Mouse (Mus musculus): ENCODE measurements at regions not wholly inside any gene's neighbourhood (a gene's known extent, or its start where the extent isn't known, plus 50 kb on each side); places are given as distances from the start of the nearest gene placed in this dataset.

GRCm38 (mm10) chr12:88530450-88531143, 170.2 kb downstream of the Adck1 start:
- DNase-seq (ENCODE audit: low read depth, low spot score) = no peak

GRCm38 (mm10) chr12:88532261-88532973, 172.1 kb downstream of the Adck1 start:
- DNase-seq (ENCODE audit: low read depth, low spot score) = no peak

- DNase-seq (ENCODE audit: low read depth, low spot score) = no peak
These were observed 170.8 kb upstream of the Nrxn3 start for GRCm38 (mm10) chr12:88551856-88552255.

GRCm38 (mm10) chr12:88555475-88555874, 167.2 kb upstream of the Nrxn3 start:
- DNase-seq (ENCODE audit: low read depth, low spot score) = no peak

- DNase-seq (ENCODE audit: low read depth, low spot score) = no peak
These were observed 164.6 kb upstream of the Nrxn3 start for GRCm38 (mm10) chr12:88558036-88558435.

GRCm38 (mm10) chr12:88579974-88580373, 142.7 kb upstream of the Nrxn3 start:
- no peak for DNase-seq (ENCODE audit: low read depth, low spot score)

GRCm38 (mm10) chr12:88605939-88606338, 116.7 kb upstream of the Nrxn3 start:
- DNase-seq (ENCODE audit: low read depth, low spot score) = no peak

GRCm38 (mm10) chr12:88620084-88620483, 102.6 kb upstream of the Nrxn3 start:
- DNase-seq (ENCODE audit: low read depth, low spot score) = no peak

- DNase-seq (ENCODE audit: low read depth, low spot score) = peak; percentile 16
These were observed 78.4 kb upstream of the Nrxn3 start for GRCm38 (mm10) chr12:88644281-88644680.

- no peak for DNase-seq (ENCODE audit: low read depth, low spot score)
These were observed 70.5 kb upstream of the Nrxn3 start for GRCm38 (mm10) chr12:88652001-88652719.

All from retina, adult 2 months (tissue).